Mouse (Mus musculus): ENCODE data around the gene Opa1.
A peak's percentile ranks its signal among the peaks of the same experiment; 100 is the strongest.

Gene Opa1

GRCm38 (mm10) chr16:29656187-29656825 lies 77.2 kb downstream of the Opa1 start:
- no peak for DNase-seq (ENCODE audit: low spot score in 2 of 2)

- DNase-seq (ENCODE audit: low spot score in 2 of 2): no peak
Observed at GRCm38 (mm10) chr16:29656901-29657300, 77.8 kb downstream of the Opa1 start.

- peak in 1 of 2 experiments; percentile 10 for DNase-seq (ENCODE audit: low spot score in 2 of 2)
Observed at GRCm38 (mm10) chr16:29657650-29658548, 78.8 kb downstream of the Opa1 start.

DNA sequence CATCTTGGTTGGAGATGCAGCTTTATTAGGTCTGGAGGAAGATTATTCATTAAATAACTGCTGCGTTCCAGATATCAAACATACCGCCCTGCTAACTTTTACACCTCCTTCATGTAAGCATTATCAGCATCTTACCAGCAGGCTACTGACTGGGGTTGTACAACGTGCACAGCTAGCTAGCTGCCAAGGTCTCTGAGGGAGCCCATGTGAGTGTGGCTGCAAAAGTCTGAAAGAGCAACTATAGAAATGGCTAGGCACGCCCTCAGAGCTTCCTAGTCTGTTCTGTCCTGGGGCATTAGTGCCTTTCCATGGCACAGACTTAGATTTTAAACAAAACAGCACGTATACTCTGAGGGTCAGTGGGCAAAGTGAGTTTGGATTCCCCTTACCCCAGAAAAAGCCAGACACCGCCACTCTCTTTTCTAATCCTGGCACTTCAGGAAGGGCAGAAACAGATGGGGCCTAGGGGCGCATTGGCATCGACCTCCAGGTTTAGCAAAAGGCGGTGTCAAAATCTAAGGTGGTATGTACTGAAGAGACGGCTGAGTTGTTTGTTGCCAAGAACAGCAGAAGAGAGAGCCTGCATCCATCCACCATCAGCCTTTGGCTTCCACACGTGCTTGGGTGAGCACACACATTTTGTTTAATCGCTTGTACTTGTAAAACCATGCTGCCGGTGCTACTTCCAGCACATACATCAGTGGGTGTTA lies 80.1 kb downstream of the Opa1 start:
- no peak for DNase-seq (ENCODE audit: low spot score in 2 of 2)

DNA sequence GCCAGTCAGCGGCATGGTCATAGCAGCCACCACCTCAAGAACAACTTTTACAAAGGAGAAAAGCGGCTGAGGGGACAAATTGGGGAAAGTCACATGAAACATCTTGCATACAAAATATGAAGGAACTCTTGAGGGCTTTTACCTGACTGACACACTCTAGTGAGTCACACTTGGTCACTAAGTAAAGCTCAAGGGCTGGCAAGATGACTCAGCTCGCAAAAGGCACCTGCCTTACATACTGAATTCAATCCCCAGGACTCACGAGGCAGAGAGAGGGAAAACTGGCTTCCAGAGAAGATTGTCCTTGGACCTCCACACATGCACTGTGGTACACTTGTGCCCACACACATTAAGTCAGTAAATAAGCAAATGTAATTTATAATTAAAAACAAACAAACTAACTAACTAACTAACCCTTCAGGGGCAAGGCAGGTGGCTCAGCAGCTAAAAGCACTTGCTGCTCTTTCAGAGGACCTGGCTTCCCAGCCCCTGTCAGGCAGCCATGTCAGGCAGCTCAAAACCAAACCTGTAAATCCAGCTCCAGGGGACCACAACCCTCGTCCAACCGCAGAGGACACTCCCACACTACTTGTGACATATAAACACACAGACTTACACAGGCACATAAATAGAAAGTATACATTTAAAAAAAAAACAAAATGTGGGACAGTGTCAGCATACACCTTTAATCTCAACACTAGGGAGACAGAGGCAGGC lies 84.1 kb downstream of the Opa1 start:
- no peak for DNase-seq (ENCODE audit: low spot score in 2 of 2)

DNA sequence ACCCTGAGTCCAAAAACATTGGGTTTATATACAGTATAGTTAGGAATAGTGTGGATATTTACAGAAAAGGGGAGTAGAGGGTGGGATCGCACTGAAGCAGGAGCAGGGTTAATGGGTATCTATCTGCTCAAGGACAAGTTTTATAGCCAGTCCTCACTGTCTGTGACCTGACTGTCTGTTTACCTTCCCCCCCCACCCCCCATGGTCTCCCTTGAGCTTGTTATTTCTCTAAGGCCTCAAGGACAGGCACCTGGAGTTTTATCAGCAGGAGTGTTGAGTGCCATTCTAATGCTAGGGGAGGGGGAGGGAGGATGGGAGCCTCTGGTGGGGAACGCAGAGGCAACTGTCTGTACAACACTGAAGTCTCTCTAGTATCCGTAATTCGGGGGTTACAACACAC lies 85.3 kb downstream of the Opa1 start:
- no peak for DNase-seq (ENCODE audit: low spot score in 2 of 2)

GRCm38 (mm10) chr16:29666991-29667701 lies 88.0 kb downstream of the Opa1 start:
- no peak for DNase-seq (ENCODE audit: low spot score in 2 of 2)

GRCm38 (mm10) chr16:29667702-29668061 lies 88.5 kb downstream of the Opa1 start:
- DNase-seq (ENCODE audit: low spot score in 2 of 2): no peak

GRCm38 (mm10) chr16:29668451-29668850 lies 89.3 kb downstream of the Opa1 start:
- no peak for DNase-seq (ENCODE audit: low spot score in 2 of 2)

- no peak for DNase-seq (ENCODE audit: low spot score in 2 of 2)
Observed at GRCm38 (mm10) chr16:29670806-29671205, 91.7 kb downstream of the Opa1 start.

DNA sequence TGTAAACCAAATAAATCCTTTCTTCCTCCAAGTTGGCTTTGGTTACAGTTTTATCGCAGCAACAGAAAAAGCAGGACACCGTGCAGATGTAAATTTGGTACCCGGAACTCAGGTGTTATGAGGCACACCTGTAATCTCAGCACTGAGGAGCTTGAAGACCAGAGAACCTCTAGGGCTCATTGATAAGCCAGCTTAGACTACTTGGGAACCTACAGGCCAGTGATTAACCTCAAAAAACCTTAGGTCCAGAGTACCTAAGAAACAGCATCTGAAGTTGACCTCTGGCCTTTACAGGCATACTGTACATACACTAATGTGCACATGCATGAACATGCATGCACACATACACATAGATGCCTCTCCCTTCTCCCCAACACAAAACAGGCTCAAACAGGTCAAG lies 94.1 kb downstream of the Opa1 start:
- no peak for DNase-seq (ENCODE audit: low spot score in 2 of 2)

GRCm38 (mm10) chr16:29679607-29680006 lies 100.5 kb downstream of the Opa1 start:
- DNase-seq (ENCODE audit: low spot score in 2 of 2): no peak

GRCm38 (mm10) chr16:29680548-29681175 lies 101.5 kb downstream of the Opa1 start:
- no peak for DNase-seq (ENCODE audit: low spot score in 2 of 2)

- no peak for DNase-seq (ENCODE audit: low spot score in 2 of 2)
Observed at GRCm38 (mm10) chr16:29682555-29683431, 103.7 kb downstream of the Opa1 start.

GRCm38 (mm10) chr16:29683563-29683962 lies 104.4 kb downstream of the Opa1 start:
- no peak for DNase-seq (ENCODE audit: low spot score in 2 of 2)

GRCm38 (mm10) chr16:29684111-29684510 lies 105.0 kb downstream of the Opa1 start:
- DNase-seq (ENCODE audit: low spot score in 2 of 2): no peak

- no peak for DNase-seq (ENCODE audit: low spot score in 2 of 2)
Observed at GRCm38 (mm10) chr16:29684641-29685040, 105.5 kb downstream of the Opa1 start.

DNA sequence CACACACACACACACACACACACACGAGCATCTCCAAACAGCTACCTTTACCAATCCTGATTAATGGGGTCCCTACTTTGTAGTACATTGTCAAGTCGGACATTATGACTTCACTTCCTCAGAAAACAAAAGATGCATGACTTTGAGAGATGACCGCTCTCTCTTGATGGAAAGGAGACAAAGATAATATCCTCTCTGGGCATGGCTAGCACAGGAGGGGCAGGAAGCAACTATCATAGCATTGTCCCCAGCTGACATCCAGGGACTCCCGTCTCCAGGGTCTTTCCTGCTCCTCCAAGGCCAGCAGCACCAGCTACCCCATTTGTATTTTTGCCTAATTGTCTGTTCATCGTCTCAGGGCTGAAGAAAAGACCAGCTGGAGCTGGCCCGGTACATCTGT lies 107.0 kb downstream of the Opa1 start:
- DNase-seq (ENCODE audit: low spot score in 2 of 2): no peak

GRCm38 (mm10) chr16:29687987-29688885 lies 109.1 kb downstream of the Opa1 start:
- no peak for DNase-seq (ENCODE audit: low spot score in 2 of 2)
